Mouse (Mus musculus): ENCODE measurements around the gene Ythdc1. TPM values are rescaled to one million over a fixed set of nuclear protein-coding genes. Genes with fewer than 3 reads are reported as not detected.
"Not testable (repeated sequence)": the region's sequence is repeated elsewhere in the genome, so short reads cannot be mapped to it uniquely, and the experiment has no call there.

The Ythdc1 gene
- polyA plus RNA-seq, 1 experiment = 16.8 TPM

DNA sequence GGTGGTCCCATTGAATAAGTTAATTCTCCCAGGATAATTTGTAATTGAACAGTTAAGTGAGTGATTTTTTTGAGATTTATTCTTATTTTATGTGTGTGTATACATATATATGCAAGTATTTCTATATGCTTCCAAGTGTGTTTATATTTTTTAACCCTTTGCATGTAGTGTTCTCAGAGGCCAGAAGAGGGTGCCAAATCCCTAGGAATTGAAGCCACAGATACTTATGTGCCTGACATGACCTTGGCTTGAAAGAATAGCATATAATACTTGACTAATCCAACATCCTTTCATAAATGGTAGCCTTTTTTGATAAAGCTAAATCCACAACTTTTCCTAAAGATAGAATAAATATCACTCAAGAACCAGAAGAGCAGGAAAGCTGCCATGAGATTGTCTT is 46.1 kb downstream of the Ythdc1 start:
- Histone ChIP-seq H3K4me3 (ENCODE audit: insufficient read depth, poor library complexity, severe bottlenecking) (no peak overlapping the region), H3K36me3 (ENCODE audit: control insufficient read depth, insufficient read depth) (no peaks in the 10 kb centered on the region), H3K79me3 (ENCODE audit: low read depth) (no peaks in the 10 kb centered on the region), H3ac (ENCODE audit: control insufficient read depth, insufficient read length, low read depth) (no peak overlapping the region), H3K79me2 (ENCODE audit: control insufficient read depth, insufficient read depth) (no peaks in the 10 kb centered on the region), H3K27me3 (ENCODE audit: control insufficient read depth, insufficient read depth, insufficient read length) (no peaks in the 10 kb centered on the region)
- no peak for TF ChIP-seq MYOD1 (IDR thresholded peaks at IDR 0.05; ENCODE audit: control insufficient read depth, insufficient read length, low read depth)
- no peak for TF ChIP-seq MYOG (IDR thresholded peaks at IDR 0.05; ENCODE audit: control insufficient read depth, extremely low read depth, insufficient read length)
- TF ChIP-seq MAX (IDR thresholded peaks at IDR 0.05) = no peak
- TF ChIP-seq CTCF (IDR thresholded peaks at IDR 0.05; ENCODE audit: control insufficient read depth, insufficient read depth, insufficient read length) = no peak

DNA sequence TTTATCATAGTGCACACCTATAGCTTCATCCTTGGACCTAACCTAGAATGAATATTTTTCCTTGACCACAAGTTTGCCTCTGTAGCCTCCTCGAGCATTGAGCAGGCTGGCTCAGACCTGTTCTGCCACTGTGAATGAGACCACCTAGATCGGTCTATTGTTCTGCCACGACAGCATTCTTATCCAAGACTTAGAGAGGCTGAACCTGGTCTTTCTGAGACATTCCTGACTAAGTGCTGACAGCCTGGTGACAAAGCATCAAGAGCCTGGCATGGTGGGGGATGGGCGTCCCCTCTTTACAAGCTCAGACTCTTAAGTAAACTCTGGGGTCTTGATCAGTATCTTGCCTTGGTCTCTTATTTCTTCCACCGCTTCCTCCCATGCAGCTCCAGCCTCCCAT is 47.6 kb downstream of the Ythdc1 start:
- H3K4me3 ChIP-seq (ENCODE audit: insufficient read depth, poor library complexity, severe bottlenecking) = no peak overlapping the region
- H3ac ChIP-seq (ENCODE audit: control insufficient read depth, insufficient read length, low read depth) = no peak overlapping the region
- no peaks in the 10 kb centered on the region for H3K79me3 ChIP-seq (ENCODE audit: low read depth)
- no peaks in the 10 kb centered on the region for H3K27me3 ChIP-seq (ENCODE audit: control insufficient read depth, insufficient read depth, insufficient read length)
- no peaks in the 10 kb centered on the region for H3K36me3 ChIP-seq (ENCODE audit: control insufficient read depth, insufficient read depth)
- no peaks in the 10 kb centered on the region for H3K79me2 ChIP-seq (ENCODE audit: control insufficient read depth, insufficient read depth)
- no peak for TF ChIP-seq MYOD1 (IDR thresholded peaks at IDR 0.05; ENCODE audit: control insufficient read depth, insufficient read length, low read depth)
- no peak for TF ChIP-seq FOSL1 (IDR thresholded peaks at IDR 0.05; ENCODE audit: insufficient read depth, low read length, poor library complexity, severe bottlenecking)
- no peak for TF ChIP-seq MYOG (IDR thresholded peaks at IDR 0.05; ENCODE audit: control insufficient read depth, extremely low read depth, insufficient read length)
- TF ChIP-seq CTCF (IDR thresholded peaks at IDR 0.05; ENCODE audit: control insufficient read depth, insufficient read depth, insufficient read length) = no peak
- TF ChIP-seq CEBPB (IDR thresholded peaks at IDR 0.05; ENCODE audit: low read depth) = no peak
- TF ChIP-seq MAX (IDR thresholded peaks at IDR 0.05) = no peak
- no peak for TF ChIP-seq USF1 (IDR thresholded peaks at IDR 0.05; ENCODE audit: low read depth)

DNA sequence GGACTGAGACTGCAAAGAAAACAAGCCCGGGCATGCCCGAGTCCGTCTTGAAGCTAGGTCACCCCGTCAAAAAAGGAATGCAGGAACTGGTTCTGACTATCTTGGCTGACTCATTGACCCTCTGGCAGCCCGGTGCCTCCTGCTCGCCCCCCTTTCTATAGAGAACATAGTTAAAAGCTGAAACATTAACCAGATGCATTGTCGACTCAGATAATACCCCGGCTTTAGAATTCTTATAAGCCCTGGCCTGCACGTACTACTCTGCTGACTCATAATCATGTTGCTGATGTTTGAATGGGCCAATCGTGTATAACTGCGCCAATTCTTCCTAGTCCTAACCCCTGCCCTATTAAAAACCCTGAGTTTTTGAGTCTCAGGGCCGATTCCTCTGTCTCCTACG is 52.5 kb downstream of the Ythdc1 start:
- H3K79me2 ChIP-seq (ENCODE audit: control insufficient read depth, insufficient read depth); H3K36me3 ChIP-seq (ENCODE audit: control insufficient read depth, insufficient read depth); H3K79me3 ChIP-seq (ENCODE audit: low read depth); H3K4me3 ChIP-seq (ENCODE audit: insufficient read depth, poor library complexity, severe bottlenecking); H3ac ChIP-seq (ENCODE audit: control insufficient read depth, insufficient read length, low read depth); H3K27me3 ChIP-seq (ENCODE audit: control insufficient read depth, insufficient read depth, insufficient read length): not testable (repeated sequence)

DNA sequence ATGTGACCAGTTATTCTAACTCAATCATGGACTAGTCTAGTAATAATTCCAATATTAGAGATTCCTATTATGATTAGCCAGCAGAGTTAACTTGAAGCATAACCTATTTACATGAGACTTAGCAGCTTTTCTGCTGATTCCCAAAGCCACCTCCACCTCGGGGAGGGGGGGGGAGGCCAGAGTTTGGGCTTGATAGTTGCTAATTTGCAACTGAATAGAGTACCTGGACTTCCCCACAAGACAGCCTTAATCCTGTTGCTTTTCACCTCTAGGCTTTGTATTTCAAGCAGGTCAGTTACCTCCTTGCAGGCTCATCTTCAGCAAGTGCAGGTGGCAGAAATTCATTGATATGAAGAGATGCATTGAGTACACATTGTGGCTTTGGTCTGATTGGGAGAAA is 53.7 kb downstream of the Ythdc1 start:
- Histone ChIP-seq H3ac (ENCODE audit: control insufficient read depth, insufficient read length, low read depth) (no peak overlapping the region), H3K4me3 (ENCODE audit: insufficient read depth, poor library complexity, severe bottlenecking) (no peak overlapping the region), H3K36me3 (ENCODE audit: control insufficient read depth, insufficient read depth) (no peaks in the 10 kb centered on the region), H3K79me3 (ENCODE audit: low read depth) (no peaks in the 10 kb centered on the region), H3K27me3 (ENCODE audit: control insufficient read depth, insufficient read depth, insufficient read length) (no peaks in the 10 kb centered on the region), H3K79me2 (ENCODE audit: control insufficient read depth, insufficient read depth) (no peaks in the 10 kb centered on the region)
- TF ChIP-seq MYOD1 (IDR thresholded peaks at IDR 0.05; ENCODE audit: control insufficient read depth, insufficient read length, low read depth) (no peak), MAX (IDR thresholded peaks at IDR 0.05) (no peak), MYOG (IDR thresholded peaks at IDR 0.05; ENCODE audit: control insufficient read depth, extremely low read depth, insufficient read length) (no peak), USF1 (IDR thresholded peaks at IDR 0.05; ENCODE audit: low read depth) (no peak)

- H3K36me3 ChIP-seq (ENCODE audit: control insufficient read depth, insufficient read depth) = no peaks in the 10 kb centered on the region
- H3K4me3 ChIP-seq (ENCODE audit: insufficient read depth, poor library complexity, severe bottlenecking) = no peak overlapping the region
- no peaks in the 10 kb centered on the region for H3K79me3 ChIP-seq (ENCODE audit: low read depth)
- TF ChIP-seq CEBPB (IDR thresholded peaks at IDR 0.05; ENCODE audit: low read depth) = no peak
- TF ChIP-seq FOSL1 (IDR thresholded peaks at IDR 0.05; ENCODE audit: insufficient read depth, low read length, poor library complexity, severe bottlenecking) = no peak
- TF ChIP-seq CTCF (IDR thresholded peaks at IDR 0.05; ENCODE audit: control insufficient read depth, insufficient read depth, insufficient read length) = no peak
- TF ChIP-seq MAX (IDR thresholded peaks at IDR 0.05) = no peak
- TF ChIP-seq USF1 (IDR thresholded peaks at IDR 0.05; ENCODE audit: low read depth) = no peak
- TF ChIP-seq MYOD1 (IDR thresholded peaks at IDR 0.05; ENCODE audit: control insufficient read depth, insufficient read length, low read depth) = no peak
- no peak for TF ChIP-seq MYOG (IDR thresholded peaks at IDR 0.05; ENCODE audit: control insufficient read depth, extremely low read depth, insufficient read length)
- no peaks in the 10 kb centered on the region for H3K79me2 ChIP-seq (ENCODE audit: control insufficient read depth, insufficient read depth)
- H3K27me3 ChIP-seq (ENCODE audit: control insufficient read depth, insufficient read depth, insufficient read length) = no peaks in the 10 kb centered on the region
- H3ac ChIP-seq (ENCODE audit: control insufficient read depth, insufficient read length, low read depth) = no peak overlapping the region
Measured at GRCm38 (mm10) chr5:86858336-86858735, 54.3 kb downstream of the Ythdc1 start.

DNA sequence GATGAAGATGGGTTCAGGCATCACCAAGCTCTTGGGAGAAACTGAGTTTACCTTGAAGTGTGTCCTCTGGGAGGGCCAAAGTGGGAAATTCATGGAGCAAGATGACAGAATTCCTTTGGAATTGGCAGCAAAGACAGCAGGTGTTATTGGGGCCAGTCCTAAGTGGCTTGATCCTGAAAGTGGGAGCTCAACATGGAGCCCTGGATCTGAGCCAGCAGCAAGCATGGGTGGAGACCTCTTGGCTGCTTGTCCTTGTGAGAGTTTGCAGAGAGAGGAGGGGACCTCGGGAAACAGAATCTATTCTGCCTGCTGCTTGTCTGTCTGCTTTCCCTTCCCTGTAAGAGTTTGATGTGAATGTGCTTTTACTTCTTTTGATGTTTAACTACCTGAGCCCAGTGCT is 67.9 kb downstream of the Ythdc1 start:
- TF ChIP-seq USF1 (IDR thresholded peaks at IDR 0.05; ENCODE audit: low read depth) (no peak), CEBPB (IDR thresholded peaks at IDR 0.05; ENCODE audit: low read depth) (no peak), MYOD1 (IDR thresholded peaks at IDR 0.05; ENCODE audit: control insufficient read depth, insufficient read length, low read depth) (no peak), FOSL1 (IDR thresholded peaks at IDR 0.05; ENCODE audit: insufficient read depth, low read length, poor library complexity, severe bottlenecking) (no peak), MAX (IDR thresholded peaks at IDR 0.05) (no peak), CTCF (IDR thresholded peaks at IDR 0.05; ENCODE audit: control insufficient read depth, insufficient read depth, insufficient read length) (no peak), MYOG (IDR thresholded peaks at IDR 0.05; ENCODE audit: control insufficient read depth, extremely low read depth, insufficient read length) (no peak)
- H3K36me3 ChIP-seq (ENCODE audit: control insufficient read depth, insufficient read depth) = no peaks in the 10 kb centered on the region
- no peak overlapping the region for H3K4me3 ChIP-seq (ENCODE audit: insufficient read depth, poor library complexity, severe bottlenecking)
- no peaks in the 10 kb centered on the region for H3K79me2 ChIP-seq (ENCODE audit: control insufficient read depth, insufficient read depth)
- no peak overlapping the region for H3ac ChIP-seq (ENCODE audit: control insufficient read depth, insufficient read length, low read depth)
- H3K79me3 ChIP-seq (ENCODE audit: low read depth) = no peaks in the 10 kb centered on the region
- H3K27me3 ChIP-seq (ENCODE audit: control insufficient read depth, insufficient read depth, insufficient read length) = no peaks in the 10 kb centered on the region

Other genes starting within 250 kb of the Ythdc1 start
- 0.19 TPM for gene Tmprss11f, start 171.8 kb upstream of the Ythdc1 start, polyA plus RNA-seq (2012; fragmentation: generic; extraction: Trizol)
- not detected for gene Tmprss11b, start 127.9 kb upstream of the Ythdc1 start, polyA plus RNA-seq (2012; fragmentation: generic; extraction: Trizol)
- not detected for gene Tmprss11e, start 58.4 kb upstream of the Ythdc1 start, polyA plus RNA-seq (2012; fragmentation: generic; extraction: Trizol)
- not detected for gene Ugt2b34, start 102.7 kb downstream of the Ythdc1 start, polyA plus RNA-seq (2012; fragmentation: generic; extraction: Trizol)
- gene Ugt2b1, start 122.3 kb downstream of the Ythdc1 start, polyA plus RNA-seq (2012; fragmentation: generic; extraction: Trizol) = not detected
- not detected for gene Ugt2b35, start 196.6 kb downstream of the Ythdc1 start, polyA plus RNA-seq (2012; fragmentation: generic; extraction: Trizol)